Mouse (Mus musculus): ENCODE data around the gene Arsg. TPM values are rescaled to one million over a fixed set of nuclear protein-coding genes. Genes with fewer than 3 reads are reported as not detected.

The Arsg gene
- total and polyA plus RNA-seq, 3 experiments, result 0.79 to 3.3 (median 1.4) TPM

DNA sequence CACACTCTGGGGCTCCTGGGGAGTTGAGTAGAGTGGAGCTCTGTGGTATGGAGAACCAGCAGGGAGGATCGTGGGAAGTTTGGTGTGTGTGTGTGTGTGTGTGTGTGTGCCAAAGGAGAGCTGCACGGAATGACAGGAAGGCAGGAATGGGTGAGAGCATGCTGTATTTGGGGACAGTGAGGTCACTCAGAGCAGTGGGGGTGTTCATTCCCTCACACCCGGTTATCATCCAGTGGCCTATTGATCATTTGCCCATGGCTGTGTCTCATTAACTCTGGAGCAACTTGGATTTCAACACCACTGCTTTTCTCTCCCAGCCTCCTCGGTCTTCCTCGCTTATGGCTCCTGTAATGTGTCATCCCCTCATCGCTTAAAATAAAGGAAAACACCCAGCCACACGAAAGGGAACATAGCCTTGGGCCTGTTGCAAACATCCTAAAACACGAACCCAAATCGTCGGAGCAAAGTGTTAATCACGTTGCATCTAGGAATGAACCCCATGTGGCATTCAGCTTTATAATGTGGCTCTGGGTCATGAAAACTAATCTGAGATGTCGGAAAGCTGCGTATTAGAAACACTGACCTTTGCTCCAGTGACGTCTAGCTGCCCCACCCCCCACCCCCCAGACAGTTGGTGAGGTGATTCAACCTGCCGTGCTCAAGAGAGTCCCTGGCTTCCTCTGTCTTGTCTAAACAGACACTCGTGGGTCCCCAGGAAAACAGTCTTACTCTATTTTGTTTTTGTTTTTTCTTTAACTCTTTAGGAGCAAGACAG, 4.6 kb downstream of the Arsg start:
- no peak overlapping the region for H3K9ac ChIP-seq (ENCODE audit: insufficient read depth, low read depth)
- in situ Hi-C loops (cut with MboI; ENCODE audit: low pct_ligation_motif_present, low pct_unique_long_range_greater_than_20kb, low sequenced_read_pairs), result no loop called here
- H3K4me1 ChIP-seq (ENCODE audit: control insufficient read depth in 1 of 2, insufficient read depth in 2 of 2), result peaks cover 21 to 47% of the 10 kb centered on the region in 2 experiments

DNA sequence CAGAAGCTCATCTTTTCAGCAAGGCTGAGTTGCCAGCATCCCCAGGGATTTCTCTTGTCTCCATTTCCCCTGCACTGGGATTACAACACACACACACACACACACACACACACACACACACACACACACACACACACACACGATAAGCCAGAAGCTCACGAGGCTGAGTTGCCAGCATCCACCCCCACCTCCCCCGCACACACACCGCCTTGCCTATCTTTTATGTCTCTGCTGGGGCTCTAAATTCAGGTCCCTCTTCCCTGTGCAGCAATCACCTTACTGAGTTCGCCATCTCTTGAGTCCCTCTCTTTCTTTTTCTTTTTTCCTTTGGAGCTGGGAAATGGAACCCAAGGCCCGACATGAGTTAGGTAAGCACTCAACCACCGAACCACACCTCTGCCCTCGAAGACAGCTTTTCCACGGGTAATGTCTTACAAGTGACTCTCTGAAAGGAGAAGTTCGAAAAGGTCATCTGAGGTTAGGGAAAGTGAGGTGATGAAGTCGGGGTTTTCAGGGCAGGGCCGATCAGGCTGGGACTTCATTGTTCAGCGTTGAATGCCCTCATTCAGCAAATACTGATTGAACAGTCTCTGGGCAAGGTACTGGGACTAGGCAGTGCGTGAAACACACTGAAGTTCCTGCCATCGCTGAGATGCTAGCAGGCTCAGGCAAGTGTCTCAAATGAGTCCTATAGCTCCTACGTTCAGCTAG, 6.6 kb downstream of the Arsg start:
- Histone ChIP-seq H3K27me3 (replicated peaks) (no peaks in the 10 kb centered on the region), H3K79me2 (replicated peaks; ENCODE audit: control insufficient read depth, extremely low read depth, insufficient read depth, poor library complexity, severe bottlenecking) (no peaks in the 10 kb centered on the region), H3K9me3 (replicated peaks; ENCODE audit: low read length) (no peaks in the 10 kb centered on the region), H3K9ac (ENCODE audit: insufficient read depth, low read depth) (no peak overlapping the region), H3K36me3 (replicated peaks in 1 of 2; ENCODE audit: control insufficient read depth in 1 of 2, insufficient read depth in 1 of 2, low read length in 1 of 2) (no peaks in the 10 kb centered on the region), H3K4me1 (ENCODE audit: control insufficient read depth in 1 of 2, insufficient read depth in 2 of 2) (peaks cover 21 to 43% of the 10 kb centered on the region in 2 experiments), H3K27ac (ENCODE audit: insufficient read depth, low read depth) (no peak overlapping the region), H3K4me3 (replicated peaks in 1 of 3; ENCODE audit: low read depth in 2 of 3, low read length in 2 of 3, poor library complexity in 1 of 3) (no peak overlapping the region), H3K4me2 (ENCODE audit: insufficient read depth, low read depth, poor library complexity, severe bottlenecking) (no peak overlapping the region)
- DNase-seq (ENCODE audit: extremely low read depth), result peak; percentile 53
- TF ChIP-seq BHLHE40 (IDR thresholded peaks at IDR 0.05; ENCODE audit: low read depth, low read length) (peak; percentile 22; the same call in 1 of the 2 replicates), TCF12 (IDR thresholded peaks at IDR 0.05; ENCODE audit: low read depth, low read length) (no peak)
- dilution Hi-C loops (cut with MboI; ENCODE audit: extremely low pct_ligation_motif_present, extremely low pct_unique_long_range_greater_than_20kb, low sequenced_read_pairs), result no loop called here
- in situ Hi-C loops (cut with MboI; ENCODE audit: low pct_ligation_motif_present, low pct_unique_long_range_greater_than_20kb, low sequenced_read_pairs), result no loop called here

More for the DNA sequence above, 4.6 kb downstream of the Arsg start:
- no peak overlapping the region for H3K4me3 ChIP-seq (replicated peaks in 1 of 3; ENCODE audit: low read depth in 2 of 3, low read length in 2 of 3, poor library complexity in 1 of 3)
- no peak for DNase-seq (ENCODE audit: extremely low read depth)
- H3K27ac ChIP-seq (ENCODE audit: insufficient read depth, low read depth), result no peak overlapping the region
- no peaks in the 10 kb centered on the region for H3K79me2 ChIP-seq (replicated peaks; ENCODE audit: control insufficient read depth, extremely low read depth, insufficient read depth, poor library complexity, severe bottlenecking)
- H3K36me3 ChIP-seq (replicated peaks in 1 of 2; ENCODE audit: control insufficient read depth in 1 of 2, insufficient read depth in 1 of 2, low read length in 1 of 2), result no peaks in the 10 kb centered on the region
- no peak overlapping the region for H3K4me2 ChIP-seq (ENCODE audit: insufficient read depth, low read depth, poor library complexity, severe bottlenecking)
- no peaks in the 10 kb centered on the region for H3K9me3 ChIP-seq (replicated peaks; ENCODE audit: low read length)
- TF ChIP-seq ZKSCAN1 (IDR thresholded peaks at IDR 0.05; ENCODE audit: borderline replicate concordance, low read depth, low read length) (no peak), BHLHE40 (IDR thresholded peaks at IDR 0.05; ENCODE audit: low read depth, low read length) (no peak), MXI1 (IDR thresholded peaks at IDR 0.05; ENCODE audit: low read depth, low read length) (no peak), CHD2 (IDR thresholded peaks at IDR 0.05; ENCODE audit: low read length) (no peak), ETS1 (conservative IDR thresholded peaks at IDR 0.05; ENCODE audit: low read depth, low read length) (no peak)
- H3K27me3 ChIP-seq (replicated peaks), result no peaks in the 10 kb centered on the region
- dilution Hi-C loops (cut with MboI; ENCODE audit: extremely low pct_ligation_motif_present, extremely low pct_unique_long_range_greater_than_20kb, low sequenced_read_pairs), result no loop called here

DNA sequence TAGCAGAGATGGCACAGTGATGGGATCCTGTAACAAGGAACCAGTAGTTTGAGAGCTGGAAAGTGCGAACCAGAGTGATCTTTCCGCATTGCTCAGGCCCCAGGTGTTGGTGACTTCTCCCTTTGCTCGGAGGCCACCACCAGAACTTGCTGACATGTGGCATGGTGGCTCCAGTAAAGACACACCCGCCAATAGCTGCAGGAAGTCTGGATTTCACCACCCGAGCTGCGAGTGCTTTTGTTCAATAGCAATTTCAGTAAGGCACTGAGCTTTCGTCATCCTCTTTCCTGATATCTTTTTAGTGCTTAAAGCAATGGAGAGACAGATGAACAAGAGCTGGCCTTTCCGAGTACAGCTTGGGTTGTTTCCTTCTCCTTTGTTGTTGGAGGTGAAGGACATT, 7.3 kb downstream of the Arsg start:
- Histone ChIP-seq H3K4me3 (replicated peaks in 1 of 3; ENCODE audit: low read depth in 2 of 3, low read length in 2 of 3, poor library complexity in 1 of 3) (no peak overlapping the region), H3K36me3 (replicated peaks in 1 of 2; ENCODE audit: control insufficient read depth in 1 of 2, insufficient read depth in 1 of 2, low read length in 1 of 2) (no peaks in the 10 kb centered on the region), H3K9me3 (replicated peaks; ENCODE audit: low read length) (no peaks in the 10 kb centered on the region), H3K79me2 (replicated peaks; ENCODE audit: control insufficient read depth, extremely low read depth, insufficient read depth, poor library complexity, severe bottlenecking) (no peaks in the 10 kb centered on the region), H3K4me2 (ENCODE audit: insufficient read depth, low read depth, poor library complexity, severe bottlenecking) (no peak overlapping the region), H3K9ac (ENCODE audit: insufficient read depth, low read depth) (no peak overlapping the region), H3K27ac (ENCODE audit: insufficient read depth, low read depth) (no peak overlapping the region), H3K4me1 (ENCODE audit: control insufficient read depth in 1 of 2, insufficient read depth in 2 of 2) (peaks cover 21 to 42% of the 10 kb centered on the region in 2 experiments), H3K27me3 (replicated peaks) (no peaks in the 10 kb centered on the region)
- in situ Hi-C loops (cut with MboI; ENCODE audit: low pct_ligation_motif_present, low pct_unique_long_range_greater_than_20kb, low sequenced_read_pairs) (no loop called here), dilution Hi-C loops (cut with MboI; ENCODE audit: extremely low pct_ligation_motif_present, extremely low pct_unique_long_range_greater_than_20kb, low sequenced_read_pairs) (no loop called here)
- DNase-seq (ENCODE audit: extremely low read depth), result no peak
- no peak for TF ChIP-seq ETS1 (conservative IDR thresholded peaks at IDR 0.05; ENCODE audit: low read depth, low read length)
- TF ChIP-seq MAZ (IDR thresholded peaks at IDR 0.05; ENCODE audit: low read depth, low read length), result no peak
- no peak for TF ChIP-seq ELF1 (IDR thresholded peaks at IDR 0.05; ENCODE audit: low read depth, low read length)
- no peak for TF ChIP-seq EP300 (IDR thresholded peaks at IDR 0.05; ENCODE audit: low read length)
- no peak for TF ChIP-seq KAT2A (IDR thresholded peaks at IDR 0.05; ENCODE audit: insufficient replicate concordance, low read length)
- no peak for TF ChIP-seq CHD1 (IDR thresholded peaks at IDR 0.05; ENCODE audit: low read depth, low read length)
- TF ChIP-seq IRF4 (IDR thresholded peaks at IDR 0.05; ENCODE audit: low read depth, low read length), result no peak
- no peak for TF ChIP-seq BHLHE40 (IDR thresholded peaks at IDR 0.05; ENCODE audit: low read depth, low read length)
- TF ChIP-seq JUN (IDR thresholded peaks at IDR 0.05; ENCODE audit: insufficient read depth, low read depth, low read length), result no peak
- TF ChIP-seq CHD2 (IDR thresholded peaks at IDR 0.05; ENCODE audit: low read length), result no peak

All from CH12.LX (cell line).